ENCODE assay signal across 8 mouse cellular contexts in genomic region chr6:114920523-114921445, GRCm38 (mm10). TPM values are rescaled to one million over a fixed set of nuclear protein-coding genes. Genes with fewer than 3 reads are reported as not detected.
DNase-seq lines count a peak whose midpoint lies in the region; ATAC-seq lines count a peak whose summit lies in the region.

No protein-coding gene starts in this region.

- peaks cover 52% of the 10 kb centered on the region for H3K4me1 ChIP-seq in forebrain, embryonic 10.5 days
- H3K4me1 ChIP-seq in hindbrain, embryonic 11.5 days (replicated peaks; ENCODE audit: control insufficient read depth, insufficient read depth, low read length), result peaks cover 17% of the 10 kb centered on the region
- H3K4me1 ChIP-seq in midbrain, embryonic 15.5 days, result peaks cover 59% of the 10 kb centered on the region

- peak; percentile 50 for DNase-seq in left cerebral cortex, postnatal 4 days
- no peak for DNase-seq in left cerebral cortex, adult 11 months (ENCODE audit: low spot score)
- DNase-seq in forebrain, embryonic 10.5 days (ENCODE audit: extremely low spot score, low spot score), result peak; percentile 65
- peak; percentile 73 for DNase-seq in hindbrain, embryonic 11.5 days (ENCODE audit: low spot score)
- peak; percentile 65 for DNase-seq in liver
- peak; percentile 79 for DNase-seq in thymus, postnatal 4 days
- no peak for DNase-seq in cerebellum, postnatal 14 days

- intact Hi-C loops in left cerebral cortex, postnatal 4 days (cut with DNase I), result loop anchor here (5.0 kb wide), 1 partner anchor 38 kb away; no protein-coding TSS in a partner anchor

- 17% methylated on average over 17 of the region's 17 CpGs for WGBS in forebrain, embryonic 10.5 days
- 9% methylated on average over 17 of the region's 17 CpGs for WGBS in hindbrain, embryonic 11.5 days
- WGBS in midbrain, embryonic 15.5 days, result 3% methylated on average over 17 of the region's 17 CpGs

- no peaks in the 10 kb centered on the region for H3K9me3 ChIP-seq in forebrain, embryonic 10.5 days
- no peaks in the 10 kb centered on the region for H3K9me3 ChIP-seq in hindbrain, embryonic 11.5 days (ENCODE audit: control insufficient read depth, low read length)
- H3K9me3 ChIP-seq in midbrain, embryonic 15.5 days, result no peaks in the 10 kb centered on the region

- peak overlapping the region; percentile 95 for H3K27ac ChIP-seq in forebrain, embryonic 10.5 days
- H3K27ac ChIP-seq in hindbrain, embryonic 11.5 days (ENCODE audit: low read depth, low read length), result peak overlapping the region; percentile 61
- peak overlapping the region; percentile 69 for H3K27ac ChIP-seq in midbrain, embryonic 15.5 days

- H3K27me3 ChIP-seq in forebrain, embryonic 10.5 days (ENCODE audit: poor library complexity, severe bottlenecking), result no peaks in the 10 kb centered on the region
- H3K27me3 ChIP-seq in hindbrain, embryonic 11.5 days (ENCODE audit: control insufficient read depth, insufficient read depth, low read length), result no peaks in the 10 kb centered on the region
- H3K27me3 ChIP-seq in midbrain, embryonic 15.5 days (replicated peaks), result no peaks in the 10 kb centered on the region

- peak overlapping the region; percentile 68 for H3K4me3 ChIP-seq in forebrain, embryonic 10.5 days
- peak overlapping the region; percentile 65 for H3K4me3 ChIP-seq in hindbrain, embryonic 11.5 days (ENCODE audit: low read depth, low read length)
- peak overlapping the region; percentile 45 for H3K4me3 ChIP-seq in midbrain, embryonic 15.5 days

- peak overlapping the region; percentile 79 for H3K4me2 ChIP-seq in hindbrain, embryonic 11.5 days (replicated peaks; ENCODE audit: low read depth, low read length)
- H3K4me2 ChIP-seq in midbrain, embryonic 15.5 days, result peak overlapping the region; percentile 61

- H3K9ac ChIP-seq in hindbrain, embryonic 11.5 days (ENCODE audit: low read depth, low read length), result peak overlapping the region; percentile 78
- H3K9ac ChIP-seq in midbrain, embryonic 15.5 days, result peak overlapping the region; percentile 49

- peaks cover 17% of the 10 kb centered on the region for H3K36me3 ChIP-seq in forebrain, embryonic 10.5 days (replicated peaks)
- no peaks in the 10 kb centered on the region for H3K36me3 ChIP-seq in hindbrain, embryonic 11.5 days (ENCODE audit: control insufficient read depth, insufficient read depth, low read length)
- H3K36me3 ChIP-seq in midbrain, embryonic 15.5 days (replicated peaks), result no peaks in the 10 kb centered on the region

- ATAC-seq in hindbrain, embryonic 11.5 days (ENCODE audit: low FRiP score), result peak; percentile 65; the same call in 1 of the 2 replicates
- ATAC-seq in midbrain, embryonic 15.5 days (replicated peaks), result no peak

RNA-seq across cellular contexts. Expression of gene Vgll4, which starts 49.0 kb away (rescaled TPM):
- total RNA-seq in left cerebral cortex, postnatal 4 days (2021), result 10 to 100 TPM; 60.0 to 63.7 TPM
- 79.0 and 81.7 TPM in 2 replicates for polyA plus RNA-seq in forebrain, embryonic 10.5 days (2016; fragmentation: Nextera tagmentation; extraction: Ambion mirVana)
- 58.5 and 59.3 TPM in 2 replicates for polyA plus RNA-seq in hindbrain, embryonic 11.5 days (2014; fragmentation: Nextera tagmentation; extraction: Ambion mirVana)
- polyA plus RNA-seq in midbrain, embryonic 15.5 days (2015; fragmentation: Nextera tagmentation; extraction: Ambion mirVana), result 47.3 and 52.4 TPM in 2 replicates

Comparison
In these comparisons a context has a peak if more than half of its experiments do, and no peak if none do; other contexts are left out.
1. DNase-seq: peak in left cerebral cortex, postnatal 4 days (single experiment), forebrain, embryonic 10.5 days (single experiment), hindbrain, embryonic 11.5 days (single experiment), liver (single experiment) and thymus, postnatal 4 days (single experiment); none in left cerebral cortex, adult 11 months (single experiment) and cerebellum, postnatal 14 days (0 of 2).
2. Peak in every context shown above with its lines, with median percentiles within 50 percentile points of each other: H3K27ac ChIP-seq and H3K4me3 ChIP-seq.